Mouse (Mus musculus): Measurements from ENCODE around the gene Akap3.

GRCm38 (mm10) chr6:126816338-126816737 is 36.6 kb upstream of the Akap3 start:
- no peak for TF ChIP-seq CTCF (IDR thresholded peaks at IDR 0.05; ENCODE audit: low read depth)
- TF ChIP-seq EP300 (IDR thresholded peaks at IDR 0.05; ENCODE audit: low read depth) = no peak

All from liver, embryonic 14.5 days (tissue).